Mouse (Mus musculus): ENCODE data around the gene Rad51c. TPM values are rescaled to one million over a fixed set of nuclear protein-coding genes. Genes with fewer than 3 reads are reported as not detected.
A peak's percentile ranks its signal among the peaks of the same experiment; 100 is the strongest.
"Not testable (repeated sequence)": the region's sequence is repeated elsewhere in the genome, so short reads cannot be mapped to it uniquely, and the experiment has no call there.

Gene Rad51c
- polyA plus RNA-seq (2015; fragmentation: Nextera tagmentation; extraction: Ambion mirVana): 4.0 and 4.5 TPM in 2 replicates

- H3K4me1 ChIP-seq: peaks cover 7% of the 10 kb centered on the region
- 77% methylated on average over 27 of the region's 27 CpGs for WGBS
- peak; percentile 64 for ATAC-seq (replicated peaks)
- peak within 1 kb of the TSS; percentile 60 for H3K4me2 ChIP-seq
- peak within 1 kb of the TSS; percentile 66 for H3K4me3 ChIP-seq
- peak within 1 kb of the TSS; percentile 80 for H3K9ac ChIP-seq
- no peaks in the 10 kb centered on the region for H3K27me3 ChIP-seq (replicated peaks)
- H3K27ac ChIP-seq: peak within 1 kb of the TSS; percentile 97
- H3K9me3 ChIP-seq: no peaks in the 10 kb centered on the region
- no peaks in the 10 kb centered on the region for H3K36me3 ChIP-seq (replicated peaks)
These were observed at the start of gene Rad51c, which contains the start of gene Tex14 for GRCm38 (mm10) chr11:87404876-87405275. TSS of gene Rad51c (minus strand) at chr11:87404954. TSS of gene Tex14 (plus strand) at chr11:87405065.

GRCm38 (mm10) chr11:87454035-87454690 is 49.4 kb upstream of the Rad51c start:
- no peaks in the 10 kb centered on the region for H3K27me3 ChIP-seq (replicated peaks)
- ATAC-seq (replicated peaks): no peak
- no peak overlapping the region for H3K4me2 ChIP-seq
- 87% methylated on average over 2 of the region's 2 CpGs for WGBS
- H3K27ac ChIP-seq: no peak overlapping the region
- no peak overlapping the region for H3K9ac ChIP-seq
- H3K4me1 ChIP-seq: peaks cover 2% of the 10 kb centered on the region; the same call in 1 of the 2 replicates
- no peaks in the 10 kb centered on the region for H3K9me3 ChIP-seq
- no peak overlapping the region for H3K4me3 ChIP-seq
- no peaks in the 10 kb centered on the region for H3K36me3 ChIP-seq (replicated peaks)

- no peaks in the 10 kb centered on the region for H3K9me3 ChIP-seq
- no peak overlapping the region for H3K9ac ChIP-seq
- WGBS: 31% methylated on average over 13 of the region's 13 CpGs
- no peaks in the 10 kb centered on the region for H3K27me3 ChIP-seq (replicated peaks)
- no peaks in the 10 kb centered on the region for H3K36me3 ChIP-seq (replicated peaks)
- H3K27ac ChIP-seq: no peak overlapping the region
- no peak overlapping the region for H3K4me2 ChIP-seq
- H3K4me3 ChIP-seq: no peak overlapping the region
- ATAC-seq (replicated peaks): no peak
- peaks cover 5% of the 10 kb centered on the region; the same call in 1 of the 2 replicates for H3K4me1 ChIP-seq
These were observed 48.7 kb upstream of the Rad51c start for GRCm38 (mm10) chr11:87453216-87454034.

GRCm38 (mm10) chr11:87452779-87453178 is 48.0 kb upstream of the Rad51c start:
- not testable (repeated sequence) for H3K4me2 ChIP-seq; H3K27ac ChIP-seq; H3K27me3 ChIP-seq (replicated peaks); H3K4me1 ChIP-seq; H3K36me3 ChIP-seq (replicated peaks); H3K9me3 ChIP-seq; ATAC-seq (replicated peaks); H3K4me3 ChIP-seq; H3K9ac ChIP-seq
- WGBS: 80% methylated on average over 8 of the region's 8 CpGs

GRCm38 (mm10) chr11:87449847-87450246 is 45.1 kb upstream of the Rad51c start:
- H3K9ac ChIP-seq; H3K36me3 ChIP-seq (replicated peaks); H3K4me1 ChIP-seq; H3K4me2 ChIP-seq; H3K9me3 ChIP-seq; H3K27me3 ChIP-seq (replicated peaks); H3K4me3 ChIP-seq; ATAC-seq (replicated peaks); H3K27ac ChIP-seq: not testable (repeated sequence)
- 58% methylated on average over 5 of the region's 5 CpGs for WGBS

- Histone ChIP-seq H3K9ac (no peak overlapping the region), H3K4me2 (peak overlapping the region; percentile 21; the same call in 1 of the 2 replicates), H3K4me3 (no peak overlapping the region), H3K27ac (peak overlapping the region; percentile 80), H3K36me3 (replicated peaks) (no peaks in the 10 kb centered on the region), H3K4me1 (peaks cover 10% of the 10 kb centered on the region; the same call in 1 of the 2 replicates), H3K9me3 (no peaks in the 10 kb centered on the region), H3K27me3 (replicated peaks) (no peaks in the 10 kb centered on the region)
- ATAC-seq (replicated peaks): no peak
- 13% methylated on average over 3 of the region's 3 CpGs for WGBS
These were observed 44.4 kb upstream of the Rad51c start for GRCm38 (mm10) chr11:87449200-87449547.

GRCm38 (mm10) chr11:87448476-87449199 is 43.9 kb upstream of the Rad51c start:
- H3K4me3 ChIP-seq; H3K36me3 ChIP-seq (replicated peaks); H3K27me3 ChIP-seq (replicated peaks); H3K9ac ChIP-seq; H3K9me3 ChIP-seq: not testable (repeated sequence)
- WGBS: 0% methylated on average over 6 of the region's 32 CpGs
- Histone ChIP-seq H3K4me1 (peaks cover 10% of the 10 kb centered on the region; the same call in 1 of the 2 replicates), H3K27ac (peak overlapping the region; percentile 82), H3K4me2 (peak overlapping the region; percentile 59; the same call in 1 of the 2 replicates)
- ATAC-seq (replicated peaks): peak; percentile 96

- peak; percentile 98 for ATAC-seq (replicated peaks)
- Histone ChIP-seq H3K9ac (peak overlapping the region; percentile 44), H3K4me3 (peak overlapping the region; percentile 41), H3K4me2 (peak overlapping the region; percentile 59), H3K4me1 (peaks cover 10% of the 10 kb centered on the region; the same call in 1 of the 2 replicates), H3K27ac (peak overlapping the region; percentile 82)
- WGBS: under 1% methylated on average over 29 of the region's 34 CpGs
- H3K36me3 ChIP-seq (replicated peaks); H3K9me3 ChIP-seq; H3K27me3 ChIP-seq (replicated peaks): not testable (repeated sequence)
These were observed 43.3 kb upstream of the Rad51c start for GRCm38 (mm10) chr11:87448081-87448475.

- no peaks in the 10 kb centered on the region for H3K36me3 ChIP-seq (replicated peaks)
- no peak overlapping the region for H3K9ac ChIP-seq
- peak overlapping the region; percentile 59; the same call in 1 of the 2 replicates for H3K4me2 ChIP-seq
- H3K4me1 ChIP-seq: peaks cover 11% of the 10 kb centered on the region; the same call in 1 of the 2 replicates
- no peak overlapping the region for H3K27ac ChIP-seq
- no peak for ATAC-seq (replicated peaks)
- no peaks in the 10 kb centered on the region for H3K27me3 ChIP-seq (replicated peaks)
- no peak overlapping the region for H3K4me3 ChIP-seq
- H3K9me3 ChIP-seq: no peaks in the 10 kb centered on the region
These were observed 42.7 kb upstream of the Rad51c start for GRCm38 (mm10) chr11:87447429-87447828.

- no peaks in the 10 kb centered on the region for H3K27me3 ChIP-seq (replicated peaks)
- H3K36me3 ChIP-seq (replicated peaks): no peaks in the 10 kb centered on the region
- peaks cover 18% of the 10 kb centered on the region; the same call in 1 of the 2 replicates for H3K4me1 ChIP-seq
- no peak overlapping the region for H3K4me2 ChIP-seq
- H3K9me3 ChIP-seq: no peaks in the 10 kb centered on the region
- no peak overlapping the region for H3K27ac ChIP-seq
- no peak overlapping the region for H3K4me3 ChIP-seq
- ATAC-seq (replicated peaks): no peak
- 85% methylated on average over 3 of the region's 3 CpGs for WGBS
- no peak overlapping the region for H3K9ac ChIP-seq
These were observed 41.4 kb upstream of the Rad51c start for GRCm38 (mm10) chr11:87446159-87446558.

- not testable (repeated sequence) for H3K9me3 ChIP-seq, H3K4me2 ChIP-seq
These were observed 40.8 kb upstream of the Rad51c start for GRCm38 (mm10) chr11:87445593-87445992.

More at GRCm38 (mm10) chr11:87445593-87445992, 40.8 kb upstream of the Rad51c start:
- H3K27me3 ChIP-seq (replicated peaks); H3K36me3 ChIP-seq (replicated peaks); H3K9ac ChIP-seq; ATAC-seq (replicated peaks); H3K4me3 ChIP-seq; H3K27ac ChIP-seq: not testable (repeated sequence)
- peaks cover 18% of the 10 kb centered on the region; the same call in 1 of the 2 replicates for H3K4me1 ChIP-seq
- WGBS: 43% methylated on average over 4 of the region's 4 CpGs

All from midbrain, embryonic 15.5 days (tissue).